Mouse (Mus musculus) urinary bladder, postnatal 36 days (tissue): ENCODE data around the gene Nr2c2ap.
A peak's percentile ranks its signal among the peaks of the same experiment; 100 is the strongest.

Experiments
- DNase-seq, 2 experiments: peaks; one replicate each; pipeline ENCODE4 v3.0.0; 2022; ENCODE audit warnings: low spot score in 2 of 2, mixed read lengths in 1 of 2

Nr2c2ap gene

GRCm38 (mm10) chr8:70131166-70131883 is at the start of gene Nr2c2ap:
Gene Nr2c2ap, plus strand, starts transcription at chr8:70131333.
- peak; percentile 71 to 85 for DNase-seq

DNA sequence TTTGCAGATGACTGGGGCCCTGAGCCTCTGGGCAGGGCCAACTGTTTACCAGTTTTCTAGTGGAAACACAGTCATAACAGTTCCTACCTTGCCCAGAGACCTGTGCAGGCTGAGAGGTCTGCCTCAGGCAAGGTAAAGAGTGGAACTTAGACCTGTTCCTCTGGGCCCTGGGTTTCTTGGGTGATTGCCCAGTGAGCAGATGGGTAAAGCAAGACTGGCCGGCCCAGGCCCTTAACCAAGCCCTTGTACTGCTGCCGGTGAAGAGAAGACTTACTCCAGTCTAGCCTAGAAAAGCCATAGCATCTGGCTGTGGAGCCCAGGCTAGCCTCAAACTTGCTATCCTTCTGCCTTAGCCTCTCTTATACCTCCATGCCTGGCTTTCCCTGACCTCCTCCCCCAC is 49.2 kb upstream of the Nr2c2ap start:
- no peak for DNase-seq

- DNase-seq: peak in 1 of 2 experiments; percentile 27
Observed at GRCm38 (mm10) chr8:70083285-70083684, 47.8 kb upstream of the Nr2c2ap start, which contains the start of gene Hapln4. Gene Hapln4, plus strand, starts transcription at chr8:70083457.

DNA sequence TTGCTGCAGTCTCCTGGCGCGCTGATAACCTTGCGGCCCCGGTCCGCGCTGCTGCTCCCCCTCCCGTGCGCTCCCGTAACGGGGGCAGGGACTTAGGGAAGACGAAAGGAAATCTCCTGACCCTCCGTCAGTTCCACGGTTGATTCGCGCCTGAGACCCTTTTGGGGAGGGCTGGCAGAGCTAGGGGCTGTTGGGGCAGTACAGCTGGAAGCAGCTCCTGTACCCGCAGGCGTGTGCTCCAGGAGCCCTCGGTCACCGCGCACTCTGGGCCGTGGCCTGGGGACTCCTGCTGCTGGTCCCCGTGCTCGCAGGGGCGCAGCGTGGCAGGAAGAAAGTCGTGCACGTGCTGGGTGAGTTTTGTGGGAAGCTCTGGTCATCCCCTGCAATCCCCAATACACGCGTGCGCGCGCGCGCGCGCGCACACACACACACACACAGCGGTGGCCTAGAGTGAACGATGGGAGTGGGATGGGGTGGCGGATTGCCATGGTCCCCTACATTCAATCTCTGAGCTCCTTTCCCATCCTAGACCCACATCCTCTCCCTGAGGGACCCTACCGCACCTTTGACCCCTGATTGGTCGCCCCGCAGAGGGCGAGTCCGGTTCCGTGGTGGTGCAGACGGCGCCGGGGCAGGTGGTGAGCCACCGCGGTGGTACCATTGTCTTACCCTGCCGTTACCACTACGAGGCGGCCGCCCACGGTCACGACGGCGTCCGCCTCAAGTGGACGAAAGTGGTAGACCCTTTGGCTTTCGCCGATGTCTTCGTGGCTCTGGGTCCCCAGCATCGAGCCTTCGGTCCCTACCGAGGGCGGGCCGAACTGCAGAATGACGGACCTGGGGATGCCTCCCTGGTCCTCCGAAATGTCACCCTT is 46.7 kb upstream of the Nr2c2ap start:
- DNase-seq: no peak

DNA sequence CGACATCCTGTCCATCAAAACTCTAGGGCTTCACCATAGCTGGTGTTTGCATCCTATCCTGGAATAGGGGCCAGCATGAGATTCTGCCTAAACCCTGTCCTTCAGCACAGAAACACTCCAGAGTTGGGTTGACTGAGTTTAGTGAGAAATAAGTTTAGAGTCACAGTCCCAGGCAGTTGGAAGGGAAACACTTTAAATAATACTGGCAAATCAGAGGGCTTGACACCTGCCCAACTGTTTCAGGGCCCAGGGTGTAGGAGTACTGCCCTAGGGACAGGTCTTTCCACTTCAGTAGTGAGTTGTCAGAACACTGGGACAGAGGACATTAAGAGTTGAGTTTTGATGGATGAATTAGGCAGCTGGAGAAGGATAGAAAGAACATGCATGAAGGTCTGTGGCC is 45.0 kb upstream of the Nr2c2ap start:
- no peak for DNase-seq

DNA sequence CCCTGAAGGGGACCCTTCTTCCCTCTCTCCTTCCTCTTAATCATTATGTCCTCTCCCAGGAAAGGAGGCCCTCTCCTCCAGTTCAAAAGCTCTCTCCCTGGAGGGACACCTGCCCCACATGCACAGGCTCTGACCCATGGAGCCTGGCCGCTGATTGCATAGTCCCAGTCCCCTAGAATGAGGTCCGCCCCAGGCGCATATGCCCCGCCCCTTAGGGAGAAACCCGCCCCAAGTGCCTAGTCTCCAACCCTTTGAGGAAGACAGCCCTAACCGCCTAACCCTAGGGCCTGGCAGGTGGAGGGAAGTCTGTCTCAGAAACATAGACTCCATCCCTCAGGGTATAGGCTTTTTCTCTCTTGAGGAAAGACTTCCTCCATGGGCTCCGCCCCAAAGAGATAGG is 43.9 kb upstream of the Nr2c2ap start:
- no peak for DNase-seq

GRCm38 (mm10) chr8:70087836-70088650 is 43.1 kb upstream of the Nr2c2ap start:
- DNase-seq: no peak

DNA sequence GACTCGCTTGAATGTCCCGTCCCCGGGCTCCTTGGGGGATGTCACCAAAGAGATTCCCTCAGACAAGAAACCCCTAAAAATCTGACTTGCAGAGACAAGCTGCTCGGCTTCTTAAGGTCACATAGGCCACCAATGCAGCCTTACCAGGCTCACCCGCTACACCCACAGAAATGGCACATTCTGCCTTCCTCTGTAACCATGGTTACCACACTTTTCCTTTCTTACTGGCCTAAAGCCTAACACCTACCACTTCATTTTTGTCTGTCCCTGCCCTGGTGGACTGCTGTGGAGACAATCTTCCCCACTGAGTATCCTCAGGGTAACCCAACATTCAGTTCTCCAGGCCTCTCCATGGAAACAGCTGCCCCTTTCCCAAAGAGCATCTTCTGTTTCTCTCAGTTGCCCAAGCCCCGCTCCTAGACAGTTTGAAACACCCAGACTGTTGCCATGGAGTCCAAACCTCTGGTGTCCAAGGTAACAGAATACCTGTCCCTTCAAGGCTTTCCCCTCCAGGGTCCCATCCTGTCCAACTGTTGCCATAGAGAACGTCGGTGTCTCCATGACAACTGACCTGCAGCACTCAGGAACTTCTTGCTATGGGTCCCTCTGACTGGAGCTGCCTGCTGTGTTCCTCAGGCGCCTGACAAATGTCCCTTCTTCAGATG is 41.7 kb upstream of the Nr2c2ap start:
- DNase-seq: no peak

DNA sequence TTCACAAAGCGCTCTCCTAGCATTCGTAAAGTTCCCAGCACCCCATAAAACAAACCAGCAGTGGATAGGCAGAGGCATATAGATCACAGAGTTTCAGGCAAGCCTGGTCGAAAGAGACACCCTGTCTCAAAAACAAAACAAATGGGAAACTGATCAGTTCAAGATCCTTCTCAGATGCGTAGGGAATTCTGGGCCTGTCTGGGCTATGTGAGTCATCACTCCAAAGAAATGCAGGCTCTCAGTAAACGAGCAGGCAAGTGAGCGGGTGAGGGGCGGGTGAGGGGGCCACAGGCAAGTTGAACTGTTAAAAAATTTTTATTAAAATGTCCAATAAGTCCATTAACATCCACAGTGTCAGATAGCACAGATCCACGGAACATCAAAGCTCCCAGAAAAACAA is 38.3 kb upstream of the Nr2c2ap start:
- DNase-seq: no peak

GRCm38 (mm10) chr8:70099276-70099675 is 31.9 kb upstream of the Nr2c2ap start:
- no peak for DNase-seq

GRCm38 (mm10) chr8:70100241-70100640 is 30.9 kb upstream of the Nr2c2ap start:
- DNase-seq: no peak

DNA sequence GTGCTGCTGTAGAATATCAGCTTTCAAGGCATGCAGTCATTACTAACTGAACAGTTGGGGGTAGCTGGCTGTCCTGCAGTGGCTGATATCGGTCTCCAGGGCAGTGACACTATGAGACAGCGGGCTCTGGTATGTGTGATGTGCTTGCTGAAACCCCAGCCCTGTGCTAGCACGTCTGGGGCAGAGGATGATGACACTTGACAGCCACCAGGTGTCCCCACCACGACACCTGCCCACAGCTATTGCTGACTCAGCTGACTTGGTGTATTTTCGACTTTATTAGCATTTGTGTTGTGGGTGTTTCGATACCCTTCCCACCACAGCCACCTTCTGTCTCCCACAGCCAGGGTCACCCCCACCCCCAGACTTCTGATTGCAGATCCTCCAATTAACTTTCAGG is 26.6 kb upstream of the Nr2c2ap start:
- peak in 1 of 2 experiments; percentile 25 for DNase-seq

- DNase-seq: no peak
Observed at GRCm38 (mm10) chr8:70104922-70105321, 26.2 kb upstream of the Nr2c2ap start.

DNA sequence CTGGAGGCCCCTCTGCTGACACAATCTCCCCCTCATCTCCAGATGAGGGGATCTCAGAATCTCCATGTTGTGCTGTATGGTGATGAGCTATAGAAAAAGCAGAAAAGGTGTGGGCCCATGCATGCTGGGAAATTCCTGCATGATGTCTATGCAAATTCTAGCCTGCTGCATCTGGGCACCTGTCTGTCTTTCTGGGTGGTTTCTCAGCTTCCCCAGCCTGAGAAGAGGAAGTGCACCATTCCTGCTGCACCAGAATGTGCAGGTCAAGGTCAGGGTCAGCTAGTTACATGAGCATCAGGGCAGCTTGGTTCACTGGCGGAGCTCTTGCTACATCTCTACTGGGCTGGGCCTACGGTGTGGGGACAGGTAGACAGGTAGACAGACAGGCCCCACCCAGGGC is 20.7 kb upstream of the Nr2c2ap start:
- no peak for DNase-seq

GRCm38 (mm10) chr8:70111192-70111795 is 19.8 kb upstream of the Nr2c2ap start:
- no peak for DNase-seq

DNA sequence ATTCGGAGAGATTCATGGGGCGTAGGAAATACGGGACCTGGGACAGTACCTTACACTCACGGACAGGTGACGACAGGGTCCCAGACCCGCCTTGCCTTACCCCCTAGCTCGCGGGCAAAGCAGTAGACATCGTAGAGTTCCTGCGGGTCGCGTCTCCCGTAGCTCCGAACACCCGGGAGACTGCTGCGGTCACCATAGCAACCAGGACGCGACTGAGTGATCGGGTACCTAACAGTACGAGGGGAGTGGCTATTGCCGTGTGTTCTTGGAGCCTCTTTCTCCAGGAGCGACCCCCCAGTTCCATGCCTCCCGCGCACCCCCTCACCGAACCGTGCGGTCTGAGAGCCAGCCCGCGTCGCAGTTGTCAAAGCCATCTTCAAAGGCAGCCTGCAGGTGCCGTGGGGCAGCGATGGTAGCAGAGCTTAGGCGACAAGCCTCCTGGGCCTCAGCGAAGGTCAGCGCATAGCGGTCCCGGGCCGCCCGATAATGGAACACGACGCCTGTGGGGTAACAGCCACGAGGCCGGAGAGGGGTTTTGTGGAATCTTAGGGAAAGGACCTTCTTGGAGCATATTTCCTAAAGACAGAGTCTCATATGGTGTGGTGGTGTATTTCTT is 18.6 kb upstream of the Nr2c2ap start:
- DNase-seq: no peak

DNA sequence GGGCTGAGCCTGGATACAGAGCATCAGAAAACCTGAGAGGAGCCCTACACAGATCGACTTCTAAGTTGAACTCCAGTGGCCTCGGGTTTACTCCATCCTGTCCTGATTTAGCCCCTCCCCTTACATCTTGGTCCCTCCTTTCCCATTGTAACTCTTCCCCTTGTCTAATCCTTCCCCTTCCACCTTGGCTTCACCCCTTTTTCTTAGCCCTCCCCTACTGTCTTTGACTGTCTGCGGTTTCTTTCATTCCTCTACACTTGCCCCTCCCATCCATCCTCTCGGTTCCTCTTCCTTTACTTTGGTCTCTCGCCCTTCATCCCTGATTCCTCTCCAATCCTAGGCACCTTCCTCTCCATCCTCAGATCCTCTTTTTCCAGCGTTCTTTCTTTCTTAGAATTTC is 16.6 kb upstream of the Nr2c2ap start:
- no peak for DNase-seq

- DNase-seq: no peak
Observed at GRCm38 (mm10) chr8:70114892-70115291, 16.2 kb upstream of the Nr2c2ap start.

GRCm38 (mm10) chr8:70117611-70118010 is 13.5 kb upstream of the Nr2c2ap start:
- no peak for DNase-seq
